Mouse (Mus musculus): ENCODE measurements around the gene Map4k2. TPM values are rescaled to one million over a fixed set of nuclear protein-coding genes. Genes with fewer than 3 reads are reported as not detected.
A peak's percentile ranks its signal among the peaks of the same experiment; 100 is the strongest.

Map4k2 gene
- polyA plus RNA-seq, 1 experiment from 2014 or later = 10.1 TPM

DNA sequence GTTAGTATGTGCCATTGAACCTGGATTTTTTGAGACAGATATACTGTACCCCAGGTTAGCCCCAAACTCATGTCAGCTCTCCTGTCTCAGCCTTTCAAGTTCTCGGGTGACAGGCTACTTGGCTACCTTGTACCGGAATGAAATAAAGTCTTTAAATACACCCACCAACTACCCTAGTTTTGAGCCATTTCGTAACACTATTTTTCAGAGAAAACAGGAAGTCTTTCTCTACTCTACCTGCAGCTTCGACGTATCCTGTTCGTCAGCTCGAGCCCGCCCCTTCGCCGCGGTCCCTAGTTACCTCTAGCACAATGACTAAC, 22.1 kb downstream of the Map4k2 start:
- H3K9me3 ChIP-seq (replicated peaks; ENCODE audit: control insufficient read depth, low read length) = no peaks in the 10 kb centered on the region
- peak overlapping the region; percentile 100 for H3K9ac ChIP-seq (ENCODE audit: low read depth, low read length)
- peak overlapping the region; percentile 100 for H3K4me3 ChIP-seq (ENCODE audit: low read depth, low read length)
- H3K4me2 ChIP-seq = peak overlapping the region; percentile 60
- no peaks in the 10 kb centered on the region for H3K27me3 ChIP-seq (ENCODE audit: control insufficient read depth, insufficient read depth, low read length)
- under 1% methylated on average over 11 of the region's 11 CpGs for WGBS (ENCODE audit: insufficient replicate concordance)
- peak overlapping the region; percentile 99 for H3K27ac ChIP-seq (ENCODE audit: low read depth, low read length)
- peaks cover 8% of the 10 kb centered on the region for H3K4me1 ChIP-seq (ENCODE audit: control insufficient read depth, insufficient read depth, low read length)
- ATAC-seq (replicated peaks; ENCODE audit: insufficient number of reproducible peaks, low FRiP score, low TSS enrichment) = no peak
- H3K36me3 ChIP-seq (ENCODE audit: control insufficient read depth, insufficient read depth, low read length) = peaks cover 24% of the 10 kb centered on the region

DNA sequence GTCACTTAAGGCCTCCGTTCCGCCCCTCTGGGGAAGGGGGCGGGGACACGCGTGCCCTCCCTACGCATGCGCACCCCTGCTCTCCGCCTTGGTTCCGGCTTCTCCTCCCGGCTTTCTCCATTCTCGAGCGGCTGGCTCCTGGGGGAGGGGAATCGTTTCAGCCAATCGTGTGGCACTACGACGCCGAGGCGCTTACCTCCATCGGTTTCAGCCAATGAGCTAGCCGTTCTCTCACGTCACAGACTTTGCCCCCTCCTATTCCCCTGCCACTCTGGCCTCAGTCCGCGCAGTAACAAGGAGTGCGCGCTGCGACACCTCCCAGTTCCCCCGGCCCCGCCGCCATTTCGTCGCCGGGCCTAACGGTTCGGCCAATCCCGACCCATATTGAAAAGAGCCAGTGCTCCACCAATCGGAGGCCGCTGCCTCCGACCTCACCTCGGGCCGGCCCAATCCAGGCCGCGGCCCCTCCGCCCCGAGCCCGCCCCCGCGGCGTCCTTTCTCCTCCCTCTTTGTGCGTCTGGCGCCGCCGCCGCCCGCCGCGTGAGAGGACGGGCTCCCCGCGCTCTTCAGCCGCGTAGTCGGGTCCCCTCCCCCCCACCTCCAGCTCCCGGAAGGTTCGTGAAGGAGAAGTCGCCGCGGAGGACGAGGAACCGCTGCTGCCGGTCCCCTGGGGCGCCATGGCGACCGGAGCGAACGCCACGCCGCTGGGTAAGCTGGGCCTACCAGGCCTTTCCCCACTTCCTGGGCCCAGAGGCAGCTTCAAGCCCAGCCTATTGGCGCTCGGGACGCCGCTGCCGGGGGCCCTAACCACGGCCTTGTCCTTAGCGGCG, 22.7 kb downstream of the Map4k2 start, which contains the start of gene Sf1:
Gene Sf1 (plus strand): TSS at position 280 of the 830 bp plus-strand sequence.
- ATAC-seq (replicated peaks; ENCODE audit: insufficient number of reproducible peaks, low FRiP score, low TSS enrichment) = peak; percentile 97
- Histone ChIP-seq H3K4me2 (peak within 1 kb of the TSS; percentile 96), H3K27me3 (ENCODE audit: control insufficient read depth, insufficient read depth, low read length) (no peaks in the 10 kb centered on the region), H3K9ac (ENCODE audit: low read depth, low read length) (peak within 1 kb of the TSS; percentile 100), H3K4me1 (ENCODE audit: control insufficient read depth, insufficient read depth, low read length) (peaks cover 8% of the 10 kb centered on the region), H3K36me3 (ENCODE audit: control insufficient read depth, insufficient read depth, low read length) (peaks cover 28% of the 10 kb centered on the region), H3K9me3 (replicated peaks; ENCODE audit: control insufficient read depth, low read length) (no peaks in the 10 kb centered on the region), H3K27ac (ENCODE audit: low read depth, low read length) (peak within 1 kb of the TSS; percentile 99), H3K4me3 (ENCODE audit: low read depth, low read length) (peak within 1 kb of the TSS; percentile 100)
- under 1% methylated on average over 82 of the region's 85 CpGs for WGBS (ENCODE audit: insufficient replicate concordance)

DNA sequence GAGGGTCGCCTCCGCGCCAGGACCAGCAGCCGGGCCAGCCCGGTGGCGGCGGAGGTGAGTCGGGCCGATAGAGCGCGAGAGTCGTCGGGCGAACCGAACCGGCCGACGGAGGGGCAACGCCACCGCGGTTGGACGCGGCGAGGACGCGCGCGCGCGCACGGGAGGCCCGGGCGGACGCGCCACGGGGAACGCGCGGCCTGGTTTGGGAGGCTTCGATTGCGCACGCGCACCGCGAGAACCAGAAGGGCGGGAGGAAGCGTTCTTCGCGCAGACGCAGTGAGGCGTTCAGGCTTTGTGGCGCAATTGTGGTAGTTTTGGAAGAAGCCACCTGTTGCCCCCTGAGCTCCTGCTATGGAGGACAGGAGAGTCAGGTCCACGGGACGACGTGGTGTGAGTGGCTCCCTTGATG, 23.4 kb downstream of the Map4k2 start:
- Histone ChIP-seq H3K27me3 (ENCODE audit: control insufficient read depth, insufficient read depth, low read length) (no peaks in the 10 kb centered on the region), H3K4me2 (peak overlapping the region; percentile 96), H3K4me3 (ENCODE audit: low read depth, low read length) (peak overlapping the region; percentile 100), H3K27ac (ENCODE audit: low read depth, low read length) (peak overlapping the region; percentile 99), H3K4me1 (ENCODE audit: control insufficient read depth, insufficient read depth, low read length) (peaks cover 8% of the 10 kb centered on the region), H3K36me3 (ENCODE audit: control insufficient read depth, insufficient read depth, low read length) (peaks cover 28% of the 10 kb centered on the region), H3K9me3 (replicated peaks; ENCODE audit: control insufficient read depth, low read length) (no peaks in the 10 kb centered on the region), H3K9ac (ENCODE audit: low read depth, low read length) (peak overlapping the region; percentile 100)
- under 1% methylated on average over 55 of the region's 55 CpGs for WGBS (ENCODE audit: insufficient replicate concordance)
- 0 out of 2 replicates have a peak, but pooled peaks have one; percentile 14 for ATAC-seq (replicated peaks; ENCODE audit: insufficient number of reproducible peaks, low FRiP score, low TSS enrichment)

DNA sequence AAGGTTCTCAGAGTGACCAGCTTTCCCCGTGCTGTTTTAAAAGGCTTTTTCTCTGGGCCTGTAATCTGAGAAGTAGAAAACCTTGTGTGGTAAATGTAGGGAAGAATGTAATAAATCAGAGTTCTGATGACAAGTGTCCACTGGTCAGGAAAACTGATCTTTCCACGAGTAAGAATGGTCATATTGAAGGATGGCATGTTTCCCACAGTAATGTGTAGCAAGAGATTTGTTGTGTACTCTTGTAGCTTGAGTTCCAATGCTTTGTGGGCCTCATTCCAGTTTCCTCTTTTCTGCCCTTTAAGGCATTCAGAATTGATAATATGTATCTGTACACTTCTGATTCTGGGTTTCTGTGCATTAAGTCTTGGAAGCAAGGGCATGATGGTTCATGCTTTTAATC, 23.9 kb downstream of the Map4k2 start:
- H3K36me3 ChIP-seq (ENCODE audit: control insufficient read depth, insufficient read depth, low read length) = peaks cover 32% of the 10 kb centered on the region
- peak overlapping the region; percentile 100 for H3K4me3 ChIP-seq (ENCODE audit: low read depth, low read length)
- H3K4me1 ChIP-seq (ENCODE audit: control insufficient read depth, insufficient read depth, low read length) = peaks cover 8% of the 10 kb centered on the region
- H3K4me2 ChIP-seq = peak overlapping the region; percentile 96
- H3K9ac ChIP-seq (ENCODE audit: low read depth, low read length) = peak overlapping the region; percentile 100
- H3K9me3 ChIP-seq (replicated peaks; ENCODE audit: control insufficient read depth, low read length) = no peaks in the 10 kb centered on the region
- H3K27me3 ChIP-seq (ENCODE audit: control insufficient read depth, insufficient read depth, low read length) = no peaks in the 10 kb centered on the region
- peak overlapping the region; percentile 99 for H3K27ac ChIP-seq (ENCODE audit: low read depth, low read length)
- no peak for ATAC-seq (replicated peaks; ENCODE audit: insufficient number of reproducible peaks, low FRiP score, low TSS enrichment)
- WGBS (ENCODE audit: insufficient replicate concordance) = 4% methylated on average over 2 of the region's 2 CpGs

DNA sequence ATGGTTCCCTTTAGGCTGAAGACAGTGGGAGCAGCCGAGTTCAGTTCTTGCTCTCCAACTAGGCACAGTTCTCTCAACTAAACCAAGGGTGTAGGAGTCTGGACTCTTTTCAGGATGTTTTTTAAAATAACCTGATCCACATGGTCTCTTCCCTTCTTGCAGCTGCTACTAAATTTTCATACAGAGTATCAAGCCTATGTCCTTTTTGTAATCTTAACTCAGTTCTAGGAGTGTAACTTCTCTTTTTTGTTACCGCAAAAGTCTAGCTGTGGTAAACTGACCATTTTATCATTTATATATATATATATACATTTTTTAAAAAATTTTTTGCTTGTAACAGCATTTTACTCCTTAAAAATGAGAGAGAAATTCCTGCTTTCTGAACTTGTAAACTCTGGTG, 29.2 kb downstream of the Map4k2 start:
- H3K9me3 ChIP-seq (replicated peaks; ENCODE audit: control insufficient read depth, low read length) = no peaks in the 10 kb centered on the region
- no peak overlapping the region for H3K9ac ChIP-seq (ENCODE audit: low read depth, low read length)
- H3K4me1 ChIP-seq (ENCODE audit: control insufficient read depth, insufficient read depth, low read length) = peaks cover 9% of the 10 kb centered on the region
- H3K27me3 ChIP-seq (ENCODE audit: control insufficient read depth, insufficient read depth, low read length) = no peaks in the 10 kb centered on the region
- no peak overlapping the region for H3K27ac ChIP-seq (ENCODE audit: low read depth, low read length)
- peaks cover 75% of the 10 kb centered on the region for H3K36me3 ChIP-seq (ENCODE audit: control insufficient read depth, insufficient read depth, low read length)
- no peak for ATAC-seq (replicated peaks; ENCODE audit: insufficient number of reproducible peaks, low FRiP score, low TSS enrichment)
- 92% methylated on average over 2 of the region's 2 CpGs for WGBS (ENCODE audit: insufficient replicate concordance)
- H3K4me2 ChIP-seq = no peak overlapping the region
- no peak overlapping the region for H3K4me3 ChIP-seq (ENCODE audit: low read depth, low read length)

DNA sequence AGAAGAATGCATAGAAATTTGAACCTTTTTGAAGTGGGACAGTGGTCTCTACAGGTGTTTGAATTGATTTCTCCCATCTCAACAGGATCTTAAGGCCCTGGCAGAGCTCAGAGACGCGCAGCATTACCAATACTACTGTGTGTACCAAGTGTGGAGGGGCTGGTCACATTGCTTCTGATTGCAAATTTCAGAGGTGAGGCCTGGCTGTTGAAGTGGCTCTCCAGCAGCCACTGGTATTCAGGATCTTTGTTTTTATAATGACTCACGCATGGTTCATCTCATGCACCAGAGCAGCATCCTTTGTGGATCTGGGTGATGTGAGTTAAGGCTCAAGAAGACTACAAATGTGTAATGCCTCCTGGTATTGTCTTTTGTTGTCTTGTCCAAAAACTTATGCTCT, 31.5 kb downstream of the Map4k2 start:
- ATAC-seq (replicated peaks; ENCODE audit: insufficient number of reproducible peaks, low FRiP score, low TSS enrichment) = no peak
- 94% methylated on average over 3 of the region's 3 CpGs for WGBS (ENCODE audit: insufficient replicate concordance)

DNA sequence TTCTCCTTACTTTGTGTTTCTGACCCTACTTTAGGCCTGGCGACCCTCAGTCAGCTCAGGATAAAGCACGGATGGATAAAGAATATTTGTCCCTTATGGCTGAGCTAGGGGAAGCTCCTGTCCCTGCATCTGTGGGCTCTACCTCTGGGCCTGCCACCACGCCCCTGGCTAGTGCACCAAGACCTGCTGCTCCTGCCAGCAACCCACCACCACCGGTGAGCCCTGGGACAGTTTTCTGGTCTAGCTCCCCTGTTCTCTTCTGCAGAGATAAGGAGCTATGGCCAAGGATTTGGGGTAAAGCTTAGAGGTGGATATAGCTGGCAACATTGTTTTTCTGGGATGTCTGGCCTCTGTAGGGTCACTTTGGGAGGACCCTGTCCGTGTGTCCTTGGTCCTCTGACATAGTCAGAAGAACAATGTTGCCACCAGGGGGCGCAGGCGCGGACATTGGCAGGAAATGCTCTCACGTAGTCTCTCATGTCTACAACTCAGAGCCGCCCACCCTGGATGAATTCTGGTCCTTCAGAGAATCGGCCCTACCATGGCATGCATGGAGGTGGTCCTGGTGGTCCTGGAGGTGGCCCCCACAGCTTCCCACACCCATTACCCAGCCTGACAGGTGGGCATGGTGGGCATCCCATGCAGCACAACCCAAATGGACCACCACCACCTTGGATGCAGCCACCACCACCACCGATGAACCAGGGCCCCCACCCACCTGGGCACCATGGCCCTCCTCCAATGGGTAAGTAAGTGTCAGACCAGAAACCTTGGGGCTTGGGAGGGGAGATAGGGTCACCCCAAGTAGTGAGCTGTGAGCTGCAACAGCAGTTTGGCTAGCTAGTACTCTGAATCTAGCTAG, 32.8 kb downstream of the Map4k2 start:
- H3K4me1 ChIP-seq (ENCODE audit: control insufficient read depth, insufficient read depth, low read length) = peaks cover 6% of the 10 kb centered on the region; the same call in 1 of the 2 replicates
- WGBS (ENCODE audit: insufficient replicate concordance) = 65% methylated on average over 12 of the region's 12 CpGs
- H3K27me3 ChIP-seq (ENCODE audit: control insufficient read depth, insufficient read depth, low read length) = no peaks in the 10 kb centered on the region
- H3K9ac ChIP-seq (ENCODE audit: low read depth, low read length) = no peak overlapping the region
- peak overlapping the region; percentile 47 for H3K27ac ChIP-seq (ENCODE audit: low read depth, low read length)
- ATAC-seq (replicated peaks; ENCODE audit: insufficient number of reproducible peaks, low FRiP score, low TSS enrichment) = 0 out of 2 replicates have a peak, but pooled peaks have one; percentile 27
- H3K4me3 ChIP-seq (ENCODE audit: low read depth, low read length) = no peak overlapping the region
- H3K4me2 ChIP-seq = no peak overlapping the region
- peaks cover 76% of the 10 kb centered on the region for H3K36me3 ChIP-seq (ENCODE audit: control insufficient read depth, insufficient read depth, low read length)
- H3K9me3 ChIP-seq (replicated peaks; ENCODE audit: control insufficient read depth, low read length) = no peaks in the 10 kb centered on the region

More for the DNA sequence above, 31.5 kb downstream of the Map4k2 start:
- Histone ChIP-seq H3K27me3 (ENCODE audit: control insufficient read depth, insufficient read depth, low read length) (no peaks in the 10 kb centered on the region), H3K36me3 (ENCODE audit: control insufficient read depth, insufficient read depth, low read length) (peaks cover 74% of the 10 kb centered on the region), H3K4me3 (ENCODE audit: low read depth, low read length) (no peak overlapping the region), H3K4me1 (ENCODE audit: control insufficient read depth, insufficient read depth, low read length) (peaks cover 6% of the 10 kb centered on the region; the same call in 1 of the 2 replicates), H3K4me2 (no peak overlapping the region), H3K9me3 (replicated peaks; ENCODE audit: control insufficient read depth, low read length) (no peaks in the 10 kb centered on the region), H3K9ac (ENCODE audit: low read depth, low read length) (no peak overlapping the region), H3K27ac (ENCODE audit: low read depth, low read length) (no peak overlapping the region)

DNA sequence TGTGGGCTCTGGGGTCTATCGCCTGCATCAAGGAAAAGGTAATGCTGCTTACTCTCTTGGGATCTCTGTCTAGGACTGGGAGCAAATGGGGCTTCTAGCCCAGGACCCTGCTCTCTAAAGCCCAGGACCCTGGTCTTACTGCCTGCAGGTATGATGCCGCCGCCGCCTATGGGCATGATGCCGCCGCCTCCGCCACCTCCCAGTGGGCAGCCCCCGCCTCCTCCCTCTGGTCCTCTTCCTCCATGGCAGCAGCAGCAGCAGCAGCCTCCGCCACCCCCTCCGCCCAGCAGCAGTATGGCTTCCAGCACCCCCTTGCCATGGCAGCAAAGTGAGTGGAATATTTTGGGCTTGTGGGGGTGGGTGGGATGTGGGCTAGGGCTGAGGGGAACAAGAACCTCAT, 33.6 kb downstream of the Map4k2 start:
- ATAC-seq (replicated peaks; ENCODE audit: insufficient number of reproducible peaks, low FRiP score, low TSS enrichment) = no peak
- WGBS (ENCODE audit: insufficient replicate concordance) = 98% methylated on average over 10 of the region's 10 CpGs
- Histone ChIP-seq H3K36me3 (ENCODE audit: control insufficient read depth, insufficient read depth, low read length) (peaks cover 73% of the 10 kb centered on the region), H3K27me3 (ENCODE audit: control insufficient read depth, insufficient read depth, low read length) (no peaks in the 10 kb centered on the region), H3K9ac (ENCODE audit: low read depth, low read length) (no peak overlapping the region), H3K27ac (ENCODE audit: low read depth, low read length) (no peak overlapping the region), H3K4me1 (ENCODE audit: control insufficient read depth, insufficient read depth, low read length) (peaks cover 6% of the 10 kb centered on the region; the same call in 1 of the 2 replicates), H3K4me2 (no peak overlapping the region), H3K4me3 (ENCODE audit: low read depth, low read length) (no peak overlapping the region), H3K9me3 (replicated peaks; ENCODE audit: control insufficient read depth, low read length) (no peaks in the 10 kb centered on the region)
